Mouse (Mus musculus): ENCODE measurements around the gene Sowahc. TPM values are rescaled to one million over a fixed set of nuclear protein-coding genes. Genes with fewer than 3 reads are reported as not detected.

Sowahc gene
- polyA plus RNA-seq, 1 experiment from 2014 or later: 10.2 TPM

- 87% methylated on average over 5 of the region's 5 CpGs for WGBS
- ATAC-seq (ENCODE audit: insufficient number of reproducible peaks, low FRiP score, low TSS enrichment, low read depth): no peak
- H3K36me3 ChIP-seq (ENCODE audit: control insufficient read depth, insufficient read depth, low read length): no peaks in the 10 kb centered on the region
- no peak for DNase-seq (ENCODE audit: low spot score)
- no peak overlapping the region for H3K27ac ChIP-seq (replicated peaks; ENCODE audit: low read depth, low read length)
- H3K4me2 ChIP-seq (ENCODE audit: low read depth, severe bottlenecking): no peak overlapping the region
- no peaks in the 10 kb centered on the region for H3K9me3 ChIP-seq (ENCODE audit: control insufficient read depth, low read length)
- H3K4me1 ChIP-seq (ENCODE audit: control insufficient read depth, insufficient read depth, low read length): no peaks in the 10 kb centered on the region
- H3K9ac ChIP-seq (ENCODE audit: low read length): no peak overlapping the region
- no peak overlapping the region for H3K4me3 ChIP-seq (ENCODE audit: low read depth, low read length)
- H3K27me3 ChIP-seq (ENCODE audit: control insufficient read depth, insufficient read depth, low read length): no peaks in the 10 kb centered on the region
Measured at GRCm38 (mm10) chr10:59275745-59276144, 54.0 kb downstream of the Sowahc start.

Other genes starting within 250 kb of the Sowahc start
- 51.8 and 56.5 TPM in 2 replicates for gene Sept10, start 106 bp upstream of the Sowahc start, polyA plus RNA-seq (2014; fragmentation: Nextera tagmentation; extraction: Ambion mirVana)
- gene P4ha1, start 101.3 kb downstream of the Sowahc start, polyA plus RNA-seq (2014; fragmentation: Nextera tagmentation; extraction: Ambion mirVana): 60.9 and 68.7 TPM in 2 replicates
- 2.3 and 5.1 TPM in 2 replicates for gene Gm10273, start 173.7 kb downstream of the Sowahc start, polyA plus RNA-seq (2014; fragmentation: Nextera tagmentation; extraction: Ambion mirVana)
- gene Pla2g12b, start 181.7 kb downstream of the Sowahc start, polyA plus RNA-seq (2014; fragmentation: Nextera tagmentation; extraction: Ambion mirVana): not detected in 2 replicates
- gene Oit3, start 219.8 kb downstream of the Sowahc start, polyA plus RNA-seq (2014; fragmentation: Nextera tagmentation; extraction: Ambion mirVana): 0.31 and 1.1 TPM in 2 replicates

All from limb, embryonic 11.5 days (tissue).